Mouse (Mus musculus): ENCODE data around the gene Prpsap2.

GRCm38 (mm10) chr11:61740500-61740899 is 21.4 kb downstream of the Prpsap2 start:
- peak; percentile 53 for TF ChIP-seq CTCF (conservative IDR thresholded peaks at IDR 0.05; ENCODE audit: low read length)
- no peak for TF ChIP-seq NANOG (IDR thresholded peaks at IDR 0.05; ENCODE audit: borderline replicate concordance, low read length)

Measured in E14TG2a.4 (cell line).